Mouse (Mus musculus) hindbrain, postnatal 0 days (tissue): ENCODE measurements around the gene Fads2. TPM values are rescaled to one million over a fixed set of nuclear protein-coding genes. Genes with fewer than 3 reads are reported as not detected.

Experiments
- ATAC-seq: fragments of 200-750 bp; cut with Nextera tagmentation; 2 replicates; pipeline ENCODE4 v1.8.0; 2017; ENCODE audit warnings: mild to moderate bottlenecking, moderate TSS enrichment, moderate library complexity
- DNase-seq: peaks from one replicate; pipeline ENCODE4 v3.0.0-alpha.2; 2015; ENCODE audit warnings: low spot score
- H3K27ac ChIP-seq: fragments of 300-500 bp; sonication (generic); 2 replicates; pipeline ENCODE4 v1.5.1; 2014; ENCODE audit warnings: mild to moderate bottlenecking
- H3K27me3 ChIP-seq: fragments of 300-500 bp; sonication (generic); 2 replicates; pipeline ENCODE4 v1.6.1; 2014; ENCODE audit warnings: low read length, mixed read lengths; ENCODE audit not compliant: insufficient read depth
- H3K36me3 ChIP-seq: fragments of 300-500 bp; sonication (generic); 2 replicates; pipeline ENCODE4 v1.6.1; 2014; ENCODE audit warnings: low read length, mixed read lengths; ENCODE audit not compliant: insufficient read depth
- H3K4me1 ChIP-seq: fragments of 300-500 bp; sonication (generic); 2 replicates; pipeline ENCODE4 v1.6.1; 2014; ENCODE audit warnings: antibody characterized with exemption, low read length, mixed read lengths; ENCODE audit not compliant: insufficient read depth
- H3K4me2 ChIP-seq: fragments of 300-500 bp; sonication (generic); 2 replicates; pipeline ENCODE4 v1.6.1; 2014; ENCODE audit warnings: low read depth, mild to moderate bottlenecking, low read length, moderate library complexity, mixed read lengths
- H3K4me3 ChIP-seq: fragments of 300-500 bp; sonication (generic); 2 replicates; pipeline ENCODE4 v1.5.1; 2014; ENCODE audit warnings: low read length
- H3K9ac ChIP-seq: fragments of 300-500 bp; sonication (generic); replicated peaks from 2 replicates; pipeline ENCODE4 v1.6.1; 2014; ENCODE audit warnings: mild to moderate bottlenecking, low read length, moderate library complexity, mixed read lengths
- H3K9me3 ChIP-seq: fragments of 300-500 bp; sonication (generic); 2 replicates; pipeline ENCODE4 v1.6.1; 2016; ENCODE audit warnings: low read length, mixed read lengths
- CTCF ChIP-seq: IDR thresholded peaks from 2 replicates; pipeline ENCODE4 v1.5.1; 2016; ENCODE audit warnings: antibody characterized with exemption, control low read depth, low read depth
- WGBS: fragments of 180-500 bp; shearing (Covaris S2); extraction: QIAGEN DNeasy Blood & Tissue Kit; methylation state at CpG from one replicate; pipeline ENCODE4 v1.1.7; 2014; 5-methylcytosine and 5-hydroxymethylcytosine counted together
- polyA plus RNA-seq: library from polyadenylated mRNA; unstranded; fragments of >200 nt; fragmentation: Nextera tagmentation; extraction: Ambion mirVana; gene quantifications from 2 replicates; pipeline ENCODE4 v1.2.1, GENCODE M21; 2015
- total RNA-seq: library from RNA; depleted of rRNA; stranded (reverse); fragments of >200 nt; gene quantifications from 2 replicates; pipeline ENCODE4 v1.2.3, GENCODE M21; 2014

Gene Fads2
- total and polyA plus RNA-seq, 2 experiments from 2014 or later = 260 to 330 TPM

GRCm38 (mm10) chr19:10104234-10104633 is 2.7 kb upstream of the Fads2 start:
- Histone ChIP-seq H3K9me3 (no peaks in the 10 kb centered on the region), H3K4me2 (no peak overlapping the region), H3K27ac (no peak overlapping the region), H3K4me1 (peaks cover 10% of the 10 kb centered on the region; the same call in 1 of the 2 replicates), H3K9ac (no peak overlapping the region), H3K36me3 (no peaks in the 10 kb centered on the region), H3K27me3 (no peaks in the 10 kb centered on the region), H3K4me3 (no peak overlapping the region)
- DNase-seq (no peak), ATAC-seq (no peak)
- no peak for TF ChIP-seq CTCF
- WGBS = 75% methylated on average over 6 of the region's 6 CpGs

- ATAC-seq (no peak), DNase-seq (peak; percentile 39)
- Histone ChIP-seq H3K4me3 (peak overlapping the region; percentile 55), H3K4me1 (peaks cover 18% of the 10 kb centered on the region), H3K36me3 (no peaks in the 10 kb centered on the region), H3K4me2 (peak overlapping the region; percentile 79), H3K27ac (peak overlapping the region; percentile 92), H3K27me3 (no peaks in the 10 kb centered on the region), H3K9ac (peak overlapping the region; percentile 62), H3K9me3 (no peaks in the 10 kb centered on the region)
- 2% methylated on average over 19 of the region's 25 CpGs for WGBS
- no peak for TF ChIP-seq CTCF
Measured at GRCm38 (mm10) chr19:10102054-10102700, 631 bp upstream of the Fads2 start.

- peak overlapping the region; percentile 62 for H3K9ac ChIP-seq
- H3K27ac ChIP-seq = peak overlapping the region; percentile 92
- peaks cover 26% of the 10 kb centered on the region for H3K4me1 ChIP-seq
- DNase-seq = peak; percentile 90
- ATAC-seq = peak; percentile 61
- no peaks in the 10 kb centered on the region for H3K36me3 ChIP-seq
- H3K9me3 ChIP-seq = no peaks in the 10 kb centered on the region
- H3K4me2 ChIP-seq = peak overlapping the region; percentile 79
- H3K4me3 ChIP-seq = peak overlapping the region; percentile 55
- TF ChIP-seq CTCF = peak; percentile 77
- WGBS = under 1% methylated on average over 21 of the region's 21 CpGs
- H3K27me3 ChIP-seq = no peaks in the 10 kb centered on the region
Measured at GRCm38 (mm10) chr19:10100631-10101071, 895 bp downstream of the Fads2 start.

- Histone ChIP-seq H3K4me1 (peaks cover 26% of the 10 kb centered on the region), H3K4me2 (peak overlapping the region; percentile 79), H3K36me3 (peaks cover 4% of the 10 kb centered on the region; the same call in 1 of the 2 replicates), H3K4me3 (peak overlapping the region; percentile 17; the same call in 1 of the 2 replicates), H3K27me3 (no peaks in the 10 kb centered on the region), H3K27ac (peak overlapping the region; percentile 60), H3K9me3 (no peaks in the 10 kb centered on the region), H3K9ac (peak overlapping the region; percentile 35; the same call in 1 of the 2 replicates)
- whole genome bisulfite sequencing = 20% methylated on average over 5 of the region's 5 CpGs
- TF ChIP-seq CTCF = peak; percentile 28
- ATAC-seq (no peak), DNase-seq (peak; percentile 53)
Measured at GRCm38 (mm10) chr19:10097826-10098225, 3.7 kb downstream of the Fads2 start.

- H3K4me2 ChIP-seq = no peak overlapping the region
- H3K9ac ChIP-seq = no peak overlapping the region
- H3K4me3 ChIP-seq = no peak overlapping the region
- peaks cover 8% of the 10 kb centered on the region for H3K36me3 ChIP-seq
- H3K4me1 ChIP-seq = peaks cover 26% of the 10 kb centered on the region
- ATAC-seq (no peak), DNase-seq (no peak)
- WGBS = 70% methylated on average over 2 of the region's 2 CpGs
- no peaks in the 10 kb centered on the region for H3K27me3 ChIP-seq
- no peak for TF ChIP-seq CTCF
- no peak overlapping the region for H3K27ac ChIP-seq
- no peaks in the 10 kb centered on the region for H3K9me3 ChIP-seq
Measured at GRCm38 (mm10) chr19:10096371-10096876, 5.1 kb downstream of the Fads2 start.

- Histone ChIP-seq H3K9ac (no peak overlapping the region), H3K4me1 (peaks cover 20% of the 10 kb centered on the region), H3K9me3 (no peaks in the 10 kb centered on the region), H3K36me3 (peaks cover 25% of the 10 kb centered on the region), H3K27me3 (no peaks in the 10 kb centered on the region), H3K4me2 (peak overlapping the region; percentile 13; the same call in 1 of the 2 replicates), H3K4me3 (no peak overlapping the region), H3K27ac (no peak overlapping the region)
- DNase-seq = no peak
- ATAC-seq = no peak
- 76% methylated on average over 4 of the region's 4 CpGs for WGBS
- TF ChIP-seq CTCF = no peak
Measured at GRCm38 (mm10) chr19:10094695-10095094, 6.9 kb downstream of the Fads2 start.

GRCm38 (mm10) chr19:10093829-10094228 is 7.7 kb downstream of the Fads2 start:
- Histone ChIP-seq H3K27me3 (no peaks in the 10 kb centered on the region), H3K27ac (no peak overlapping the region), H3K36me3 (peaks cover 34% of the 10 kb centered on the region), H3K9me3 (no peaks in the 10 kb centered on the region), H3K9ac (no peak overlapping the region), H3K4me1 (peaks cover 16% of the 10 kb centered on the region), H3K4me2 (no peak overlapping the region), H3K4me3 (no peak overlapping the region)
- 74% methylated on average over 4 of the region's 4 CpGs for WGBS
- ATAC-seq = no peak
- TF ChIP-seq CTCF = no peak
- DNase-seq = no peak
